Mouse (Mus musculus) cortical plate, adult 2 months (tissue): ENCODE measurements around the gene Actl11.

ENCODE experiments used
- CTCF ChIP-seq: fragments of 200-500 bp; IDR thresholded peaks from 2 replicates; pipeline ENCODE4 v1.5.1; 2011; ENCODE audit warnings: mild to moderate bottlenecking, control low read depth, low read length; ENCODE audit not compliant: insufficient read depth; ENCODE audit errors: extremely low read depth
- POLR2A ChIP-seq: fragments of 200-500 bp; IDR thresholded peaks from 2 replicates; pipeline ENCODE4 v1.6.1; 2011; ENCODE audit warnings: mild to moderate bottlenecking, low read length, control low read depth; ENCODE audit not compliant: insufficient read depth; ENCODE audit errors: extremely low read depth

GRCm38 (mm10) chr9:107960928-107961327 lies 32.7 kb downstream of the Actl11 start:
- TF ChIP-seq POLR2A (no peak), CTCF (no peak)
